Mouse (Mus musculus) mesoderm, embryonic 11.5 days (tissue): ENCODE measurements at regions not wholly inside any gene's neighbourhood (a gene's known extent, or its start where the extent isn't known, plus 50 kb on each side); places are given as distances from the start of the nearest gene placed in this dataset.

ENCODE experiments used
- DNase-seq: peaks from one replicate; pipeline ENCODE4 v3.0.0-alpha.2; 2012; ENCODE audit warnings: low read depth, low spot score

- DNase-seq = no peak
These were observed 197.6 kb upstream of the Bmper start for GRCm38 (mm10) chr9:23025247-23025646.

GRCm38 (mm10) chr9:23027377-23028313 is 195.2 kb upstream of the Bmper start:
- DNase-seq = peak; percentile 86

- DNase-seq = no peak
These were observed 193.5 kb upstream of the Bmper start for GRCm38 (mm10) chr9:23029421-23029820.

GRCm38 (mm10) chr9:23030138-23030537 is 192.7 kb upstream of the Bmper start:
- DNase-seq = no peak

- no peak for DNase-seq
These were observed 192.3 kb upstream of the Bmper start for GRCm38 (mm10) chr9:23030546-23030945.

- DNase-seq = no peak
These were observed 191.0 kb upstream of the Bmper start for GRCm38 (mm10) chr9:23031916-23032315.

GRCm38 (mm10) chr9:23035306-23035705 is 187.6 kb upstream of the Bmper start:
- DNase-seq = no peak

- DNase-seq = no peak
These were observed 186.8 kb upstream of the Bmper start for GRCm38 (mm10) chr9:23035901-23036610.

- DNase-seq = peak; percentile 58
These were observed 185.4 kb upstream of the Bmper start for GRCm38 (mm10) chr9:23037513-23037914.

- DNase-seq = no peak
These were observed 183.3 kb upstream of the Bmper start for GRCm38 (mm10) chr9:23039588-23039987.

GRCm38 (mm10) chr9:23041025-23041424 is 181.9 kb upstream of the Bmper start:
- no peak for DNase-seq

GRCm38 (mm10) chr9:23041537-23042472 is 181.1 kb upstream of the Bmper start:
- peak; percentile 51 for DNase-seq

GRCm38 (mm10) chr9:23043006-23043405 is 179.9 kb upstream of the Bmper start:
- no peak for DNase-seq

- no peak for DNase-seq
These were observed 177.4 kb upstream of the Bmper start for GRCm38 (mm10) chr9:23045486-23045885.

- DNase-seq = no peak
These were observed 172.1 kb upstream of the Bmper start for GRCm38 (mm10) chr9:23050751-23051150.

- DNase-seq = no peak
These were observed 163.3 kb upstream of the Bmper start for GRCm38 (mm10) chr9:23059526-23059925.

- DNase-seq = no peak
These were observed 162.3 kb upstream of the Bmper start for GRCm38 (mm10) chr9:23060526-23060925.

- peak; percentile 52 for DNase-seq
These were observed 161.5 kb upstream of the Bmper start for GRCm38 (mm10) chr9:23061179-23061929.

- DNase-seq = no peak
These were observed 160.7 kb upstream of the Bmper start for GRCm38 (mm10) chr9:23062057-23062655.

- no peak for DNase-seq
These were observed 160.0 kb upstream of the Bmper start for GRCm38 (mm10) chr9:23062656-23063444.
